Mouse (Mus musculus) retina, postnatal 1 day (tissue): ENCODE results near the gene Ddx58.

ENCODE experiments used
- DNase-seq: peaks from one replicate; pipeline ENCODE4 v3.0.0-alpha.2; 2012

Ddx58 gene

DNA sequence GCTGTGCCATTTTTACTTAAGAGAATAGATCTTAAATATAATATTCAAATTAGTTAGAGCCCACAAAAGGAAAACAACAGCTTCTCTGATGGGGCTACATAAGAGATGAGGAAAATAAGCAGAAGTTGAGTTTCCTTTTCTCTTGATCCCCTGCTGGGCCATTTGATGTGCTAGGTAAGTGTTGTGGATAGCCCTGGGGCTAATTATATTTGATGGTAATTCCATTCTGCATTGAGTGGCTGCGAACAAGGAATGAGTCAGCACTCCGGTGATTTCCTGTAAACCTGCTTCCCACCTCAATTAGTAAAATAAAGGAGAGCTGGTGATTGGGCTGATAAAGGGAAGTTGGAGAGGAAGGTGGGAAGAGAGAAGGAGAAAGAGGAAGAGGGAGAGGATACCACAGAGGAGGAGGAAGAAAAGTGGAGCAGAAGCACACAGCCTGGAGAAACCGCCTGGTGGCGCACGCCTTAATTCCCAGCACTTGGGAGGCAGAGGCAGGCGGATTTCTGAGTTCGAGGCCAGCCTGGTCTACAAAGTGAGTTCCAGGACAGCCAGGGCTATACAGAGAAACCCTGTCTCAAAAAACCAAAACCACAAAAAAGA, 6.5 kb downstream of the Ddx58 start:
- no peak for DNase-seq

DNA sequence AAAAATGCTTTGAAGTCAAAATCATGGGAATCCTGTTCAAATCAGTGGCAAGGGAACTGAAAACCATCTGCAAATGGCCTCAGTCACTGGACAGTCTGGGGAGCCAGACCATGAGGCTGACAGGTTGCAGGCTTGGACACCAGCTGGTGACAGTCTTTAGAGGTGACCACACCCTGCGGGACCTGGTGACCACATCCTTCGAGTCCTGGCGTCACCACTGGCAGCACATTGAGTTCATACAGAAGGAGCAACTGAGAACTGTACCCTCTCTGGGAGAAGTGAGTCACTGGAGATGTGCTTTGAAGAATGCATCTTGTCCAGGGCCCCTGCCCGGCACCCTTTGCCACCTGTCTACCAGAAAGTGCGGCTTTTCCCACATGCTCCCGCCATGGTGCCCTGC, 9.9 kb downstream of the Ddx58 start:
- DNase-seq: no peak

DNA sequence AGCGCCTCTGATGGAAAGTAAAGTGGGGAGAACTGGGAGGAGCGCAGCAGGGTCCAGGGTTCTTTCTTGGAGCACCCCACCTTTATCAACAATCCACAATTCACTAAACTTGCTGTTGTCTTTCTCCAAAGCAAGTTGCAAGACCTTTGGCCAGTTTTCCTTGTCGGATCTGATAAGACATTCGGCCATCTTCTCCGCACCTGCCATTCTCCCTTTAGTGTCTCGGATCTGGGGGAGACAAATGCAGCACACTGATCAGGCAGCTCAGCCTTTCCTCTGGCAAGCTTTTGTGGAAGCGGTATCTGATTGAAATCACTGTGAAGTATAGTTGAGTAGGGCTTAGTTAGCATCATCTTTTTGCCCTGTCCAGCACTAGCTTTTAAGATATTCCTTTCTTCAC, 11.7 kb downstream of the Ddx58 start:
- DNase-seq: no peak

DNA sequence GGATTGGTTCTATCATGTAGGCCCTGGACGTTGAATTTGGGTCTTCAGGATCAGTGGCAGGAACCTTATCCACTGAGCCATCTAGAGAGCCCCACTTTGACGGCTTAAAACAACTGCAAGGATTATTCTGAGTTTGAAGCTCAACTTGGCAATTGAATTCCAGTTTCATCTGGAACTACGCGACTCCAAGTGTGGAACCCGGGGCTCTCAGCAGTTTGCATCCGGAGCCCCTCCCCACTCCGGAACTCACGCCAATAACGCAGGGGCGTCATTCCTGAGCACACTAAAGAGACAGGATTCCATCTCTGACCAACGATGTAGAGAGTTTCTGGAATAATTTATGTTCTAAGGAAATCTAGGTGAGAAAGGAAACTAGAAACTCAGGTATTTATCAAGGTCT, 12.5 kb downstream of the Ddx58 start:
- no peak for DNase-seq

DNA sequence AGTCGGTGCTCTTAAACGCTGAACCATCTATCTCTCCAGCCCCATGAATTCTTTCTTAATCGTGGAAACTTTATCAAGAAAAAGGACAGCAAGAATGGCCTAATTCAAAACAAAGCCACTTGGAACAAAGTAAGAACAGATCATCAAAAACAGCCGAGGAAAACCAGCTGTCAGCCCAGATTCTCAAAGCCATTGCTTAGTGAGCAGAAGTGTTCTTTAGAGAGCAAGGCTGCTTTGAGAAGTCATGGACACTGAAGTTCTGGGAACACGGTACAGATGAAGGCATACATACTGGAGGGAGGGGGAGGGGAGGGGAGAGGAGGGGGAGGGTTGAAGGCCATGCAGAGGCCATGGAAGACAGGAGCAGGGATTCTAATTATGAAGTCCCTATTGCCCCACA, 13.5 kb downstream of the Ddx58 start:
- DNase-seq: no peak

DNA sequence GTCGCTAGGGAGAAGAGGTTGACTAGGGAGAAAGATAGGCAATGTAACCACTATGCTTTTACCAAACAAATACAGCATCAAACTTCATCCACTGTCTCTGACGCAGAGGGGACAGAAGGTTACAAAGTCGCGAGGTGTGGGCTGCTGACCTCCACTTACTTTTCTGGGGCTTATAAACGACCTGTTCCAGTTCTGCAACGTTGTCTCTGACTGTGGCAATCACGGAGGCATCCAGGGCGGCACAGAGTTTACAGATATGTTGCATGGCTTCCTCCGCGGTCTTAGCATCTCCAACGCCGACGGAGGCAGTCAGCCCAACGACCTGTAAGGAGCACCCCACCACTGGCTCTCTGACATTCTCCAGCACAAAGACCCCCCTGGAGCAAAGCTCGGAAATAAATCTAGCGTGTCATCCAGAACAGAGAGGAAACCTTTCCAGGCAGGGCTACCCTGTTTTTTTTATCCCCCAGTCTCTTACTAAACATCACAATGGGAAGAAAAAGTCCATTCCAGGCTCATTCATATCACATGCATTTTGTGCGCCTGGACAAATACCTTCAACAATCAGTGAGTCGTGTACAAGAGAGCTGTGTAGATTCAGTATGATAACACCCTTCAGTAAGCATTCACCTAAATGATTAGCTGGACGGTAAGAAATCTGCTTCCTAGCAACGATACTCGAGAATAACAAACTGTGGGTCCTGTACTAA, 17.6 kb downstream of the Ddx58 start:
- DNase-seq: peak; percentile 8

DNA sequence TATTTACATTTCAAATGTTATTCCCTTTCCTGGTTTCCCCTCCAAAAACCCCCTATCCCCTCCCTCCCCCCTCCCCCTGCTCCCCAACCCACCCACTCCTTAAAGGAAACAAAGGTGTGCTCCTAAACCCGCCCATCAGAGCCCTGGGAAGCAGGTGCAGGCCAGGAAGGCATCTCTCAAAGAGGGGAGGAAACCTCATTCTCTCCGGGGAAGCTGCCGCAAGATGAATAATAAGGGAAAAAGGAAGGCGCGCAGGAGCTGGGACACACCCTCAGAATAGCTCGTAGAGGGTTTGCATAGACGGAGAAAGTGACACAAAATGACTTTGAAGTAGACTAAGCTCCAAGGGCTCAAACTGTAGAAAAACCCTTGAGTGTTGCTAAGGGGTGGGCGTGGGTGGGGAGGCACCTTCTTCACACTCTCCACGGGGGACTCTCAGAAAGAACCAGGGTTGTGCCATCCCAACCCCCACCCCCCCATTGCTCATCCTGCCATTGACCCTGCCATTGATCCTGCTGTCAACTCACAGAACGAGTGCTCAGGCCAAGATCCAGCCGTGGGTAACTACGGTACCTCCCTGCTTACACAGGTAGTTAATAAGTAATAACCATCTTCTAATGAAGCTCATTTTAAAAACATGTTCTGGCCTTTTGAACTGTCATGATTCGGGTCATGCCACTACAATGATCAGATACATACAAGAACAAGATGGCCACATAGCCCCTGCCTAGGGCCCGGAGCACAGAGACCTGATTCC, 18.4 kb downstream of the Ddx58 start:
- DNase-seq: no peak

DNA sequence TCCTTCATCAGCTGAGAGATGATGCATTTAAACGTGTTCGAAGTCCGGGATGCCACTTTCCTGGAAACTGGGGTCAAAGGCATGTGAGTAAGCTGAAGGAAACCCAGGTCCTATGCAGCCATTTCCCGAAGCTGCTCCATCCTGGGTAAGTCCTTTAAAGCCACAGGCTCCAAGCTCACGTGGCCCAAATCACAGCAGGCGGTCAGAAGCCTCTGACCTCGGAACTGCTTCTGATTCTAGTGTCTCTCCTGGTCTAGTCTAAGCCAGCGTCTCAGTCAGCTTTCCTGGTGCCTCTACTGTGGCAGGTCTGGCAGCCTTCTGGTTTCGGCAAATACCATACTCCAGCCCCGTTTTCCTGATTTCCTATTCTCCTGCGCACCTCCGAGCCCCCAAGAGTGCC, 19.2 kb downstream of the Ddx58 start:
- peak; percentile 21 for DNase-seq

DNA sequence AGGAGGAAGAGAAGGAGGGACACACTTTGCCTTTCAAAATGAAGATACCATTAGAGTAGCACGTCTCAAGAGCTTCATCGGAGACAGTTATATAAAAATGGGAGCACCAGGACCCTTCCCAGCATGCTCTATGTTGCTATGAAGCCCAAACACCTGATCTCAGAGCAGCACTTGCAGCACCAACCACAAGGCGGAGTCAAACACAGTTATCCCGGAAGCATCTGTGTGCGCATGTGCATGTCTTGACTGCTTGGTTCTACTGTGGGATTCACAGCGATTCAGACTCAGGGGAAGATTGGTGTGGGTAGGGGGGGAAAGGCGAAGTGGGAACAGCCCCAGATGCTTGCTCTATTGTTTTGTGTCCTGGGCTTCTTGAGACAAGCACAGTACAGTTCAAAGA, 21.2 kb downstream of the Ddx58 start:
- DNase-seq: peak; percentile 61

DNA sequence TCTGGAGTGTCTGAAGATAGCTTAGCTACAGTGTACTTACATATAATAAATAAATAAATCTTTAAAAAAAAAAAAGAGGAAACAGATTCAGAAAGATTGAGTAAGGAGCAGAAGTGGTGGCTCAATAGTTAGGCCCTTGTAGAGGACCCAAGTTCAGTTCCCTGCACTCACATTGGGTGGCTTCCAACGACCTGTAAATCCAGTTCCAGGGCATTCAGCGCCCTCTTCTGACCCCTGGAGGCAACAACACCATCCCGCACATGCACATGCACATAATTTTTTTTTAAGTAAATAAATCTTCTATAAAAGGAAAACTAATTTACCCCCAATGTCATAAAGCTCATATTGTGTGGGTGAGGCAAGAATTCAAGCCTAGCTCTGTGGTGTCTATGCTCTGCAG, 21.7 kb downstream of the Ddx58 start:
- no peak for DNase-seq

DNA sequence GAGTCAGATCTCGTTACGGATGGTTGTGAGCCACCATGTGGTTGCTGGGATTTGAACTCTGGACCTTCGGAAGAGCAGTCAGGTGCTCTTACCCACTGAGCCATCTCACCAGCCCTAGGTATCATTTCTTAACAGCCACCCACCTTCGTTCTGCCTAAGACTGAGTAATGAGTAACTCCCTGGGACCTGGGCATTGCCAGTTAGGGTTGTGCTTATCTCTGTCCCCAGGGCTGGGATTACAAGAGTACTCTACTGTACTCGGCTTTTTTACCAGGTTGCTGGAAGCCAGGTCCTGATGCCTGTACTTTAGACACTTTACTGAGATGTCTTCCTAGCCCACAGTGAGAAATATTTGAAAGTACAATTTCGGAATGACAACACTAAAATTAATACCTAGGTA, 27.5 kb downstream of the Ddx58 start:
- DNase-seq: no peak

DNA sequence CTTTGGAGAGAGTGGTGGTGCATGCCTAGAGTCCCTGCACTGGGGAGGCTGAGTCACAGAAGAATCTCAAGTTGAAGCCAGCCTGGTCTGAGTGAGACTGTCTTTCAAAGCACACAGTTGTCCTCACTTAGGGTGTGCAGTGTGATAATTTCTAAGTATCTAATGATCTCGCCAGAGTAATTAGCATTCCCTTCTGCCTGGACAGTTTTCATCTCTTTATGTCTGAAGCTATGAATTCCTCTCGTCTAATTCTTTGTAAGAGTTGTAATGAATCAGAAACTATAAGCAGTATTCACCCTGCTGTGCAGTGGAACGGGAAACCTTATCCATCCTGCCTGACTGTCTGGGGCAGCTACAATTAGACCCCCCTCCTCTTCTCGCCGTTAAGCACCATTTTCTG, 31.9 kb downstream of the Ddx58 start:
- DNase-seq: peak; percentile 27

DNA sequence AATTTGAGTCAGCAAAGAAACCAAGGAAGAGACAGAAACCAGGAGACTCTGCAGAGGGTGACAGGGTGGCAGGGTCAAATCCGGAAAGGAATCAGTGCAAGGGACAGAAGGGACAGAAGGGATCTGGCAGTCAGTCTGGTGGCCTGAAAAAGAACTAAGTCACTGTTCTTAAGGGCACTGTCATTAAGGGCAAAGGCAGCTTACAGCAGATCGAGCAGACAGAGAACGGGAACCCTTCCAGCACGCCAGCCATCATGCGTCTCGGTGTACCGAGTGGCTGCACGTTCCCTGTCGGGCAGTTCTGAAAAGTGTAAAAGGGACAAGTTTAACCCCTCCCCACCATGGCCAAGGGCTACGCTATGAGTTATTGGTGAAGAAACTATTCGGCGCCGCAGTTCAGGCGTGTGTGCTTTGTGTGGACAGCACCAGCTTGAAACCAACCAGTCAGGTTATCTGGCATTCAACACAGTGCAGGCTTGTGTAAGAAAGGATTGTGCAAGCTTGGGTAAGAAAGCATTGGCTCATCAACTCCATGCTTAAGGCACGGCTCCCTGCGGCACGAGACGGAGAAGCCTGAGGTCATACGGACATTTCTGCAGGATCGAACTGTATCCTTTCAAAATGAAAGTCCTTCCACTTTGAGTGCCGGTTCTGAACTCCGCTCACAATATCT, 34.3 kb downstream of the Ddx58 start:
- DNase-seq: no peak

DNA sequence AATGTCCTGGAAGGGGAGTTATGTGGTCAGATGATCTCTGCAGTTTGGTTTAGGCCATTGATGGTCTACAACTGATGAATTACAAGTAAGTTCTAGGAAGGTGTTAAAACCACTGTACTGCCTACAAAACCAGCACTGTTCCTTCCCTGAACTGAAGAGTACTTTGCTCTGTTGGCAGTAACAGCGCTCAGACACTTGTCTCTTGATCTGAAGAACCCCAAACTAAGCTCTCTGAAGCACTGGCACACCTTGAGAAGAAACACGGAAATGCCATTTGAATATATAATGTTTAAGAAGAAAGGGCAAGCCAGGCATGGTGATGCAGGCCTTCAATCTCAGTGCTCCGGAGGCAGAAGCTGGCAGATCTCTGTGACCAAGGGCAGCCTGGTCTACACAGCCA, 35.3 kb downstream of the Ddx58 start:
- DNase-seq: no peak

DNA sequence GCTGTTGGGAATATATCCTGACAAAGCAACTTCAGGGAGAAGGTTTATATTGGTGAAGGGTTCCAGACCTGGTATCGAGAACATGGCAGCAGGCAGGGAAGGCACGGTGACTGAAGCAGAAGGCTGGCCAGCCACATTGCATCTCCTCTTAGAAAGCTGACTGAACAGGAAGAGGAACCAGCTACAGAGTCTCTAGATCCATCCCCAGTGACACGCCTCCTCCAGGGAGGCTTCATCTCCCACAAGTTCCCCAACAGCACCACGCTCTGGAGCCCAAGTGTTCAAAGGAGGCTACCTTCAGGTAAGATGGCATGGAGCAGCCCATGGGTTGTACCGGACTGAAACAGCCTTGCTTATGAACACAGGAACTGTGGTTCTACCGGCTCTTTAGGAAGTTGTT, 37.4 kb downstream of the Ddx58 start:
- DNase-seq: no peak

DNA sequence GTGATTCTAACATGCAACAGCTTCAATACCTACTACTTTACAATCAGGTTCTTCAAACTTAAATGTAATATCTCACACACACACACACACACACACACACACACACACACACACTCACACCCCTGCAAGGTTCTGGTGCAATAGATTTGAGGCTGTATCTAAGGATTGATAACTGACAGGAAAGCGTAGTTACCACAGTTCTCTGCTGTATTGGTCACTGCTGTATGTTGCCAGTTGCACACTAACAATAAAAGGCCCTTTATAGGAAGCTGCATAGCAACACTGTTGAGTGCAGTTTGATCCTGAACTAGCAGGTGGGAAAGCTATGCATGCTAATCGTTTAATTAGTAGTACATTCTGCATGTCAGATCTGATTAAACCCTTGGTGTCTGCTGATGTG, 44.3 kb downstream of the Ddx58 start:
- no peak for DNase-seq

DNA sequence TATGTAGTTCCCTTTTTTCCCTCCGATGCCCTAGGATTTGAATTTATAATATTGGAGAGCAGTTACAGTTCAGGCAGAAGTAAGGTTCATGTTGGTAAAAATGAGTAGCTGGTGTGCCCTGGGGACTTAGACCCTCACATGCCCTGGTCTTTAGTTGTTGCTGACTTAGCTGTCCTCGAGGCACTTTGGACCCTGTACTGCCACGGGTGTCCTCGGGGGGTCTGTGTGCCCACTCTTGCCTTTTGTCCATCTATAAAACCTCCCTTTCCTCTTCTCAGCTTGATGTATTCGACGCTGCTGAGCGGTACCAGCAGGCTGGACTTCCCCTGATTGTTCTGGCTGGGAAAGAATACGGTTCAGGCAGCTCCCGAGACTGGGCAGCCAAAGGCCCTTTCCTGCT, 46.2 kb downstream of the Ddx58 start:
- no peak for DNase-seq

DNA sequence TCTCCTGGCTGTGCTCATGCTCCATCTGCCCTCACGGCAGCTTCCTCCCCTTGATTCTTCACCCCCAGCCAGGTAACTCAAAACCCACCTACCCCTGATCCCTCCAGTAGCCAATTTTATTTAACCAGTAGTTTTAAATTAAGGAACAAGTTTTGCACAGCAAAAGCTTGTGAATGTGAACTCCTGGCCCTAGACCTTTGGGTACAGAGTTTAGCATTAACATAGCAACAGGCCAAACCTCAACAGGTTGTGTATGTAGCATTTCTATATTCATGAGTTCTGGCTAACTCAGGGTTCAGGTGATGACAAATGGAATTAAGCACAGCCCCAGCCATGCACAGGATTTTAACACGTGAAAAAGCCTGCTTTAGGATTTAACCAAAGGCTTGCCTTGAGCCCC, 47.4 kb downstream of the Ddx58 start:
- no peak for DNase-seq

DNA sequence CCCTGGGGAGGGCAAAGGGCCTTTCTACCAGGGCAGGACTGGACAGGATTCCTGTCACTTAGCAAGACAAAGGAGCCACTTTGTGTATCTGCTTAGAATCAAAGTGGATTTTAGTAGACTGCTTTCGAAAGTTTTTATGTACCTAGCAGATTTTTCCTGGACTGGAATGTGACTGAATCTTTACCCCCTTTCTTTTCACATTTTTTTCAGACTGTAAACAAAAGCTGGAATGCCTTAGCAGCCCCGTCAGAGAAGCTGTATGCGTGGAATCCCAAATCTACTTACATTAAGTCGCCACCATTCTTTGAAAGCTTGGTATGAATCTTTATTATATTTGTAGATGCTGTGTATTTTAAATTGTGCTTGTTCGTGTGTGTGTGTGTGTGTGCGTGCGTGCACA, 51.7 kb downstream of the Ddx58 start:
- DNase-seq: no peak

DNA sequence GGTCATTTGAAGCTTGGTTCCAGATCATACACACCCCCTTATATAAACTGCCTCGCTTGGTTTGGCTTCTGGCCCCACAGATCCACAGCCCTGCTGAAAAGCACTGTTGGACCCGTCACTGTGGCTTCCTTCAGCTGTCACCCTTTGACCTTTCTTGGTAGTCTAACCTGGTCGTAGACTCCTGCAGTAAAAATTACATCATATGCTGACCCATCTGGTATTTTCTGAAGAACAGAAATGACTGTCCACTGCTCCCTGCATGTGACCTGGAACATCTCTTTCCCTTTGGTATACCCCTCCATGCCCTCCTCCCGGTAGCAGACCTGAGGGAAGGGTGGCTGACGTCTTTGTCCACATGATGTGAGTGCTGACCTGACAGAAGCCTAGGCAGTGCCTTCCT, 55.2 kb downstream of the Ddx58 start:
- DNase-seq: no peak

DNA sequence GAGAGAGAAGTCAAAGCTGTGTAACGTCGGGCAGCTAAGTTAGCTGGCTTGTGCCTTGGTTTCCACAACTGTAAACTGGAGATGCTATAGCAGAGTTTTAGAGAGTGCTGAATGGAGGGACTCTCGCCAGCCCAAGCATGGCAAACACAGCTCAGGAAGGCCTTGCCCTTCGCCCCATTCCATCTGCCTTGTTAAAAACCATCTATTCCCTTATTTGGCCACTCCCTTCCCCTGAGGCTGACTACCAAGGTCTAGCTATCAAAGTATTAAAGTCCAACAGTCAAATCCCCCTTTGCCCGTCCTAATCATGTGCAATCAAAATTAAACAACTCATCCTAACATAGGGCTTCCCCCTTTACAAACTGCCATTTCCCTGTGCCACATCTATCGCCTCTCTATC, 55.8 kb downstream of the Ddx58 start:
- no peak for DNase-seq

DNA sequence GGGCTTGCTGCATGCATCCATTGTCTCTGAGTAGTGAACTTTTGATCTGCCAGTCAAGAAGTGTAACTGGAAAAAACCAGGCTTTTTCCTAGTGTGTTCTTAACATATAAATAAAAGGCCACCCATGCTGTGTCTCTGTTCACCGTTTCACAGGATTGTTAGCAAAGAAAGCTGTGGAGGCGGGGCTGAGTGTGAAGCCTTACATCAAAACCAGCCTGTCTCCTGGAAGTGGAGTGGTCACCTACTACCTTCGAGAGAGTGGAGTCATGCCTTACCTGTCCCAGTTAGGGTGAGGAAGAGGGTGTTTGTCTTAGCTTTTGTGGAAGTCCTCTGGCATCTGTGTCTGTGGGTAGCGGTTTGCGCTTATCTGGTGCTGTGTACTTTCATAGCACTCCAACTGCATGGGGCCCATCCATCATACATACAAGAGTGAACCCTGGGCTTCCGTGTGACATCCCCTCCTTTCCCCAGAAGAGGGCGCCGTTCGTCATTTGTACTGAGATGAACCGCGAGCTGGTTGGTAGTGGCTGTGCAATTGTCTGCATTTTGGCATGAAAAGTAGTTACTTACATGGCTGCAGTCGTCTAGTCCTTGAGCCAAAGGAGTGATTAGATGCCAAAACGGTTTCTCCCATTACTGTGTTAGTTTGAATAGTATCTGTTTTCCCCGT, 56.8 kb downstream of the Ddx58 start:
- DNase-seq: peak; percentile 68

DNA sequence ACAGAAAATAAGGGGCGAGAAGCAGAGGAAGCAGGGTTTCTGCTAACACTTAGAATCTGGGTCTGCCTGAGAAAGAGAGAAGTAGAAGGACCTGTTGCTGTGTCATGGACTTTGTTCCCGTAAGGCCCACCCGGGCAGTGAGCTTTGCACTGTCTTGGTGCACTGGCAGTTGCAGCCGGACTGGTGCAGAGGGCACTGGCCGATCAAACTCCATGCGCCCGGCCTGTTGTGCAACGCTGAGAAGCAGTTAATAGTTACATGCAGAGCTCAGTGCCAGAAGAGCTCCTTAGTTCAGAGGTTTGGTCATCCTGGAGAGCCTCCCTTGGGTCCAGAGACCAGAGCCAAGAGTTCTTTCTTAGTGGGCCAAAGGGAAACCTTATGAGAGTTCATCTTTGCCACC, 57.9 kb downstream of the Ddx58 start:
- no peak for DNase-seq
